Mouse (Mus musculus): ENCODE measurements around the gene Epha1. TPM values are rescaled to one million over a fixed set of nuclear protein-coding genes. Genes with fewer than 3 reads are reported as not detected.

The Epha1 gene
- polyA plus RNA-seq, 1 experiment from 2014 or later: 0.14 TPM

DNA sequence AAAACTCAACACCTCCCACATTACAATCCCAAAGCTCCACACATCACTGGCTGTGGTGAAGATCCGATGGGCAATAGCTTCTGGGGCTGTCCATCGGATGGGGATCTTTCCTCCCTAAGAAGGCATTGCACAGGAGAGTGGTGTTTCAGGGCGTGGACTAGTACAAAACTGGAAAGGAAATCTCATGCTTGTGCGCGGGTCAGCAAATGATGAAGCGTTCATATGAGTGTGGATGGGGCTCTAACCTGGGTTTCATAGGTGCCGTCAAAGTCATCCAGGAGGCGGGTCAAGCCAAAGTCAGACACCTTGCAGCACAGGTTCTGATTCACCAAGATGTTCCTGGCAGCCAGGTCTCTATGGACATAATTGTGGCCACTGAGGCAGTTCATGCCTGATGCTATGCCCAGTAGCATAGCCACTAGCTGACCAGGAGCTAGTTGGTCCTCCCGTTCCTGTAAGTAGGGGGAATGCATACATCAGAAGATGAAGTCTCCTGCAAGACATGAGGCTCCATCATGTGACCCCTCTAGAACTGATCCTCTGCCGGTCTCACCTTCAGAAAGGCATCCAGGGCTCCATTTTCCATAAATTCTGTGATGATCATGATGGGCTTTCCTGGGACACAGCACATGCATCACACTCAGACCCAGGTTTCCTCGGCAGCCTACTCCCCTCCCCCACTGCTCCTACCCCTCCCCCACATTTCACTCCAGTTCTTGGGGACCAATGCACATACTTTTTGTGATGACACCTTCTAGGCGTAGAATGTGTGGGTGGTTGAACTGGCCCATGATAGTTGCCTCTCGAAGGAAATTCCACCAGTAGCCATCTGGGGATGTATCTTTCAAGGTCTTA lies 11.8 kb downstream of the Epha1 start:
- Histone ChIP-seq H3K27me3 (ENCODE audit: control insufficient read depth, insufficient read depth, low read length) (no peaks in the 10 kb centered on the region), H3K4me3 (replicated peaks; ENCODE audit: low read depth, low read length) (no peak overlapping the region), H3K27ac (replicated peaks; ENCODE audit: low read depth, low read length) (no peak overlapping the region), H3K9me3 (ENCODE audit: control insufficient read depth, low read length) (no peaks in the 10 kb centered on the region), H3K4me1 (ENCODE audit: control insufficient read depth, insufficient read depth, low read length) (no peaks in the 10 kb centered on the region), H3K4me2 (ENCODE audit: low read length) (no peak overlapping the region), H3K36me3 (ENCODE audit: control insufficient read depth, insufficient read depth, low read length) (peaks cover 40% of the 10 kb centered on the region), H3K9ac (replicated peaks; ENCODE audit: low read length) (no peak overlapping the region)
- WGBS: 95% methylated on average over 13 of the region's 13 CpGs
- DNase-seq: no peak
- ATAC-seq (ENCODE audit: low FRiP score, low TSS enrichment): no peak

- H3K9ac ChIP-seq (replicated peaks; ENCODE audit: low read length): no peak overlapping the region
- ATAC-seq (ENCODE audit: low FRiP score, low TSS enrichment): no peak
- H3K27me3 ChIP-seq (ENCODE audit: control insufficient read depth, insufficient read depth, low read length): no peaks in the 10 kb centered on the region
- DNase-seq: no peak
- H3K27ac ChIP-seq (replicated peaks; ENCODE audit: low read depth, low read length): no peak overlapping the region
- H3K9me3 ChIP-seq (ENCODE audit: control insufficient read depth, low read length): no peaks in the 10 kb centered on the region
- no peak overlapping the region for H3K4me2 ChIP-seq (ENCODE audit: low read length)
- H3K36me3 ChIP-seq (ENCODE audit: control insufficient read depth, insufficient read depth, low read length): peaks cover 49% of the 10 kb centered on the region
- no peak overlapping the region for H3K4me3 ChIP-seq (replicated peaks; ENCODE audit: low read depth, low read length)
- H3K4me1 ChIP-seq (ENCODE audit: control insufficient read depth, insufficient read depth, low read length): no peaks in the 10 kb centered on the region
- WGBS: 93% methylated on average over 6 of the region's 6 CpGs
These were observed 12.7 kb downstream of the Epha1 start for GRCm38 (mm10) chr6:42360231-42360840.

GRCm38 (mm10) chr6:42359364-42360147 lies 13.5 kb downstream of the Epha1 start:
- no peak for ATAC-seq (ENCODE audit: low FRiP score, low TSS enrichment)
- no peaks in the 10 kb centered on the region for H3K27me3 ChIP-seq (ENCODE audit: control insufficient read depth, insufficient read depth, low read length)
- no peak for DNase-seq
- no peaks in the 10 kb centered on the region for H3K9me3 ChIP-seq (ENCODE audit: control insufficient read depth, low read length)
- H3K4me1 ChIP-seq (ENCODE audit: control insufficient read depth, insufficient read depth, low read length): peaks cover under 1% of the 10 kb centered on the region; the same call in 1 of the 2 replicates
- no peak overlapping the region for H3K4me2 ChIP-seq (ENCODE audit: low read length)
- no peak overlapping the region for H3K4me3 ChIP-seq (replicated peaks; ENCODE audit: low read depth, low read length)
- peaks cover 49% of the 10 kb centered on the region for H3K36me3 ChIP-seq (ENCODE audit: control insufficient read depth, insufficient read depth, low read length)
- H3K9ac ChIP-seq (replicated peaks; ENCODE audit: low read length): no peak overlapping the region
- 72% methylated on average over 9 of the region's 9 CpGs for WGBS
- H3K27ac ChIP-seq (replicated peaks; ENCODE audit: low read depth, low read length): no peak overlapping the region

- no peak overlapping the region for H3K4me2 ChIP-seq (ENCODE audit: low read length)
- H3K36me3 ChIP-seq (ENCODE audit: control insufficient read depth, insufficient read depth, low read length): peaks cover 49% of the 10 kb centered on the region
- DNase-seq: no peak
- no peak overlapping the region for H3K9ac ChIP-seq (replicated peaks; ENCODE audit: low read length)
- no peaks in the 10 kb centered on the region for H3K27me3 ChIP-seq (ENCODE audit: control insufficient read depth, insufficient read depth, low read length)
- ATAC-seq (ENCODE audit: low FRiP score, low TSS enrichment): no peak
- WGBS: 94% methylated on average over 12 of the region's 12 CpGs
- H3K4me1 ChIP-seq (ENCODE audit: control insufficient read depth, insufficient read depth, low read length): peaks cover 7% of the 10 kb centered on the region; the same call in 1 of the 2 replicates
- no peak overlapping the region for H3K27ac ChIP-seq (replicated peaks; ENCODE audit: low read depth, low read length)
- H3K9me3 ChIP-seq (ENCODE audit: control insufficient read depth, low read length): no peaks in the 10 kb centered on the region
- H3K4me3 ChIP-seq (replicated peaks; ENCODE audit: low read depth, low read length): no peak overlapping the region
These were observed 14.2 kb downstream of the Epha1 start for GRCm38 (mm10) chr6:42358901-42359300.

GRCm38 (mm10) chr6:42357901-42358300 lies 15.2 kb downstream of the Epha1 start:
- Histone ChIP-seq H3K27ac (replicated peaks; ENCODE audit: low read depth, low read length) (no peak overlapping the region), H3K27me3 (ENCODE audit: control insufficient read depth, insufficient read depth, low read length) (no peaks in the 10 kb centered on the region), H3K9me3 (ENCODE audit: control insufficient read depth, low read length) (no peaks in the 10 kb centered on the region), H3K4me3 (replicated peaks; ENCODE audit: low read depth, low read length) (no peak overlapping the region), H3K9ac (replicated peaks; ENCODE audit: low read length) (no peak overlapping the region), H3K36me3 (ENCODE audit: control insufficient read depth, insufficient read depth, low read length) (peaks cover 54% of the 10 kb centered on the region), H3K4me1 (ENCODE audit: control insufficient read depth, insufficient read depth, low read length) (peaks cover 12% of the 10 kb centered on the region; the same call in 1 of the 2 replicates), H3K4me2 (ENCODE audit: low read length) (no peak overlapping the region)
- ATAC-seq (ENCODE audit: low FRiP score, low TSS enrichment) (no peak), DNase-seq (no peak)
- WGBS: 62% methylated on average over 6 of the region's 6 CpGs

DNA sequence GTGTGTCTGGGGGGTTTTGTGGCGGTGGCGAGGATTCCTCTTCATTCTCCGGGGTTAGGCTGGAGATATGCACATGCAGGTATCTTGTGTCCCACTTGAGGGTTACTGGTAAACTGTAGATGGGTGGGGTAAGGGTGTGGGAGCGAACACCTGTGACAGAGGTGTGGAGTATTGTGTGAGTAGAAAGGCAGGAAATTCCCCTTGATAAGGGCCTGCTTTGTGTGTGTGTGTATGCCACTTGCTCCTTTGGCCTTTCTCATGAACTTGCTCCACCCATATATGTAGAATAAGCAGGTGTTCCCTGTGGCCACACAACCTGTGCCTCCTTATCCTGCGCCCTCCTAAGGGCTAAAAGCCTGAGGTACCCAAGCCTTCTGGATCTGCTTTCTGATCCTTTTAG lies 16.2 kb downstream of the Epha1 start:
- no peak for ATAC-seq (ENCODE audit: low FRiP score, low TSS enrichment)
- WGBS: 97% methylated on average over 5 of the region's 5 CpGs
- no peak for DNase-seq

GRCm38 (mm10) chr6:42355794-42356600 lies 17.1 kb downstream of the Epha1 start:
- ATAC-seq (ENCODE audit: low FRiP score, low TSS enrichment): no peak
- DNase-seq: no peak
- no peak overlapping the region for H3K4me3 ChIP-seq (replicated peaks; ENCODE audit: low read depth, low read length)
- H3K27me3 ChIP-seq (ENCODE audit: control insufficient read depth, insufficient read depth, low read length): no peaks in the 10 kb centered on the region
- peaks cover 54% of the 10 kb centered on the region for H3K36me3 ChIP-seq (ENCODE audit: control insufficient read depth, insufficient read depth, low read length)
- no peak overlapping the region for H3K4me2 ChIP-seq (ENCODE audit: low read length)
- 94% methylated on average over 13 of the region's 13 CpGs for WGBS
- no peak overlapping the region for H3K27ac ChIP-seq (replicated peaks; ENCODE audit: low read depth, low read length)
- H3K9ac ChIP-seq (replicated peaks; ENCODE audit: low read length): no peak overlapping the region
- H3K4me1 ChIP-seq (ENCODE audit: control insufficient read depth, insufficient read depth, low read length): peaks cover 23% of the 10 kb centered on the region
- no peaks in the 10 kb centered on the region for H3K9me3 ChIP-seq (ENCODE audit: control insufficient read depth, low read length)

More for the DNA sequence above, 16.2 kb downstream of the Epha1 start:
- Histone ChIP-seq H3K4me1 (ENCODE audit: control insufficient read depth, insufficient read depth, low read length) (peaks cover 14% of the 10 kb centered on the region), H3K9ac (replicated peaks; ENCODE audit: low read length) (no peak overlapping the region), H3K27ac (replicated peaks; ENCODE audit: low read depth, low read length) (no peak overlapping the region), H3K36me3 (ENCODE audit: control insufficient read depth, insufficient read depth, low read length) (peaks cover 54% of the 10 kb centered on the region), H3K9me3 (ENCODE audit: control insufficient read depth, low read length) (no peaks in the 10 kb centered on the region), H3K4me2 (ENCODE audit: low read length) (no peak overlapping the region), H3K27me3 (ENCODE audit: control insufficient read depth, insufficient read depth, low read length) (no peaks in the 10 kb centered on the region), H3K4me3 (replicated peaks; ENCODE audit: low read depth, low read length) (no peak overlapping the region)

DNA sequence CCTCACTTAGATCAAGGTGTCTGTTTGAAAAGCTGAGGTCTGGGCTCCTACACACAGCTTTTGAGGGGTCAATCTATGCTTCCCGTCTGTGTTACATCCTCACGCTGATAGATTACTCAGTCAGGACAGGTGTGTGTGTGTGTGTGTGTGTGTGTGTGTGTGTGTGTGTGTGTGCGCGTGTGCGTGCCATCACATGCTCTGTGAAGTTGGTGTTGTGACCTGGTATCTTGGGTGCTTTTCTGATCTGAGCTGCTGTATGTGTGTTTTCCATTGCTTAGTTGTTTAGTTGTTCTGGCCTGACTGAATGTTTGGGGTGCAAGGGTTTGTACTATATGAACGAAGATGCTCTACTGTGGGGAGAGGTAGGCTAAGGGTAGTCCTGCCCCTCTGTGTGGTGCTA lies 17.7 kb downstream of the Epha1 start:
- H3K4me1 ChIP-seq (ENCODE audit: control insufficient read depth, insufficient read depth, low read length): peaks cover 29% of the 10 kb centered on the region
- DNase-seq (no peak), ATAC-seq (ENCODE audit: low FRiP score, low TSS enrichment) (no peak)
- H3K4me2 ChIP-seq (ENCODE audit: low read length): no peak overlapping the region
- 97% methylated on average over 6 of the region's 6 CpGs for WGBS
- H3K9me3 ChIP-seq (ENCODE audit: control insufficient read depth, low read length): no peaks in the 10 kb centered on the region
- no peak overlapping the region for H3K27ac ChIP-seq (replicated peaks; ENCODE audit: low read depth, low read length)
- no peak overlapping the region for H3K9ac ChIP-seq (replicated peaks; ENCODE audit: low read length)
- H3K36me3 ChIP-seq (ENCODE audit: control insufficient read depth, insufficient read depth, low read length): peaks cover 52% of the 10 kb centered on the region
- no peaks in the 10 kb centered on the region for H3K27me3 ChIP-seq (ENCODE audit: control insufficient read depth, insufficient read depth, low read length)
- H3K4me3 ChIP-seq (replicated peaks; ENCODE audit: low read depth, low read length): no peak overlapping the region

Measured in midbrain, embryonic 14.5 days (tissue).